Mouse (Mus musculus) cerebellum, adult 2 months (tissue): Measurements from ENCODE around the gene Pear1. TPM values are rescaled to one million over a fixed set of nuclear protein-coding genes. Genes with fewer than 3 reads are reported as not detected.

ENCODE experiments used
- DNase-seq, 2 experiments: peaks; one replicate each; pipeline ENCODE4 v3.0.0; 2021
- H3K27ac ChIP-seq: fragments of 200-500 bp; 2 replicates; pipeline ENCODE4 v1.5.1; 2012; ENCODE audit warnings: low read length, control low read depth, inconsistent platforms; ENCODE audit not compliant: insufficient read depth
- H3K27me3 ChIP-seq: fragments of 200-500 bp; 2 replicates; pipeline ENCODE4 v1.6.1; 2012; ENCODE audit warnings: inconsistent platforms, mild to moderate bottlenecking, low read length, moderate library complexity; ENCODE audit not compliant: control insufficient read depth, insufficient read depth
- H3K4me1 ChIP-seq: fragments of 200-500 bp; 2 replicates; pipeline ENCODE4 v1.6.1; 2011; ENCODE audit warnings: low read length; ENCODE audit not compliant: control insufficient read depth, insufficient read depth
- H3K4me3 ChIP-seq: fragments of 200-500 bp; replicated peaks from 2 replicates; pipeline ENCODE3; 2011; ENCODE audit warnings: mild to moderate bottlenecking, low read depth, low read length, control low read depth; ENCODE audit not compliant: insufficient read depth
- CTCF ChIP-seq: fragments of 200-500 bp; IDR thresholded peaks from 2 replicates; pipeline ENCODE4 v1.5.1; 2011; ENCODE audit warnings: low read depth, mild to moderate bottlenecking, control low read depth, low read length, moderate library complexity, borderline replicate concordance; ENCODE audit not compliant: insufficient read depth
- POLR2A ChIP-seq: fragments of 200-500 bp; IDR thresholded peaks from 2 replicates; pipeline ENCODE4 v1.6.1; 2011; ENCODE audit warnings: low read length, control low read depth, borderline replicate concordance; ENCODE audit not compliant: insufficient read depth
- WGBS: fragments of 180-500 bp; shearing (Covaris S2); methylation state at CpG from one replicate; pipeline ENCODE4 v1.1.7; 2018; 5-methylcytosine and 5-hydroxymethylcytosine counted together
- polyA plus RNA-seq: library from polyadenylated mRNA; depleted of rRNA; stranded (reverse); fragments of >200 nt; gene quantifications from 2 replicates; pipeline ENCODE4 v1.2.3, GENCODE M21; 2012; rRNA removed

Gene Pear1
- polyA plus RNA-seq, 1 experiment: 8.5 TPM

DNA sequence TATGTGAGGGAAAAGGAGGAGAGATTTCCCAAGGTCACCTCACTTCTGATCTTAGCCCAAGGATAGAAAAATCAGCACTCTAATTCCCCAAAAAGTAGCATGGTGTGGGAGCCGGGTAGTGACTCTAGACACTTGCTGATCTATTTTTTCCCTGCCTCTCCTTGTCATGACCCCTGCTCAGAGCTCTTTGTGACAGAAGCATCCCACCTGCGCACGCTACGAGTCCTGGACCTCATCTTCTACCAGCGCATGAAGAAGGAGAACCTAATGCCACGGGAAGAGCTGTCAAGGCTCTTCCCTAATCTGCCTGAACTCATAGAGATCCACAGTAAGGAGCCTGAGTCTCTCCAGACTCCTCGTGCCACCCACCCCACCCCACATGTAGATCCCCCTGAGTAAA lies 97.9 kb downstream of the Pear1 start:
- 96% methylated on average over 7 of the region's 7 CpGs for WGBS
- Histone ChIP-seq H3K4me3 (no peak overlapping the region), H3K4me1 (no peaks in the 10 kb centered on the region), H3K27ac (no peak overlapping the region), H3K27me3 (no peaks in the 10 kb centered on the region)
- DNase-seq: no peak
- TF ChIP-seq POLR2A (no peak), CTCF (no peak)

DNA sequence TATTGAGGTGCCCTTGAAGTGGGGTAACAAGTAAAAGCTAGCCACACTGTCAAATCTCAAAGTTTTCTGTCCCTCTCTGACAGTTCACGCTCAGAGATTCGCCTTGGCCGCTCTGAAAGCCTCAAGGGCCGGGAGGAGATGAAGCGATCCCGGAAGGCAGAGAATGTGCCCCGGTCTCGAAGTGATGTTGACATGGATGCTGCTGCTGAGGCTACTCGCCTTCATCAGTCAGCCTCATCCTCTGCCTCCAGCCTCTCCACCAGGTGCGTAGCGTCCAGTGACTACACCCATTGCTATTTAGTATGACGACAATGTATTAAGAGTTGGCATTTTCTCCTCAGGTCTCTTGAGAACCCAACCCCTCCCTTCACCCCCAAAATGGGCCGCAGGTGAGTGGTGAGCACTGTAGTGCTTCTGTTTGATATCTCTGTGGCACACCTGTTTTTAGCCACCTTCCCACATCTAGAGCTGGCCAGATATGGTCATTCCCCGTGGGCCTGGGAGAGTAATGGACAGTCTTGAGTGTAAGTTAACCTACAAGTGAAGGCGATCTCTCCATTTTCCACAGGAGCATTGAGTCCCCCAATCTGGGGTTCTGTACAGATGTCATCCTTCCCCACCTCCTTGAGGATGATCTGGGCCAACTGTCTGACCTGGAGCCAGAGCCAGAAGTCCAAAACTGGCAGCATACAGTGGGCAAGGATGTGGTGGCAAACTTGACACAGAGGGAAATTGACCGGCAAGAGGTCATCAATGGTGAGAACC lies 98.5 kb downstream of the Pear1 start:
- Histone ChIP-seq H3K4me1 (no peaks in the 10 kb centered on the region), H3K27me3 (no peaks in the 10 kb centered on the region), H3K4me3 (no peak overlapping the region), H3K27ac (no peak overlapping the region)
- no peak for TF ChIP-seq CTCF
- TF ChIP-seq POLR2A: no peak
- WGBS: 96% methylated on average over 16 of the region's 16 CpGs
- DNase-seq: no peak

DNA sequence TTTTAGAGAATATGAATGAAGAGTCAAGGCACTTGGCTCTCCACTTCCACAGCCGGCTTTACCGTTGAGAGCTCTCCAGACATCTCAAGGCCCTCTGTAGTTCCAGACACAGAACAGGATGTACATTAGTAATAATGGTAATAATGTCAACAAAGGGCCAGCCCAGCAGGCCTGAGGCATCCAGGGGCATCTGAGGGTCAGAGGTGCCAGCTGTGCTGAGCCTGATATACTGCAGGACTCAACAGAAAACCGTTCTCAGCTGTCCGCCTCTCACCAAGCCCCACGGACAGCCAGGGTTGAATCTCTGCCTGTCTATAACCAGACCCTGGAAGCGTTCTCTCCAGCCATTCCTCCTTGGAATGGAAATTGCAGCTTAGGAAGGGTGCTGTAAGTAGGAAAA lies 99.5 kb downstream of the Pear1 start:
- H3K27ac ChIP-seq: no peak overlapping the region
- H3K4me1 ChIP-seq: no peaks in the 10 kb centered on the region
- no peak overlapping the region for H3K4me3 ChIP-seq
- no peaks in the 10 kb centered on the region for H3K27me3 ChIP-seq
- DNase-seq: no peak
- 92% methylated on average over 6 of the region's 6 CpGs for WGBS
- no peak for TF ChIP-seq POLR2A
- TF ChIP-seq CTCF: no peak

DNA sequence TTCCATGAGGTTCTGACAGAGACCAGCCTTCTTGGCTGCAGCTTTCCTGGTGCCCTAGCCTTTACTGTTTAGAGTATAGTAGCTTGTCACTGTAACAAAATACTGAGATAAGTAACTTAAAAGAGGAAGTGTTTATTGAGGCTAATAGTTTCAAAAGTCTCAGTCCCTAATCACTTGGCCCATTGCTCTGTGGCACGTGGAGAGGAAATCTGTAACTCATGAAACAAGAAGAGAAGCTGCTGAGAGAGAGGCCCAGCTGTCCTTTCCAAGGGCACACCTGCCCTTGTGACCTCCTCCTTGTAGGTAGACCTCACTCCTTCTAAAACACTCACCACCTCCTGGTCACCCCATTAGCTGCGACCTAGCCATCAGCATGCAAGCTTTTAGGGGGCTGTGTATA lies 105.6 kb downstream of the Pear1 start:
- no peak for DNase-seq
- H3K27me3 ChIP-seq: no peaks in the 10 kb centered on the region
- H3K4me1 ChIP-seq: no peaks in the 10 kb centered on the region
- H3K27ac ChIP-seq: no peak overlapping the region
- TF ChIP-seq CTCF (no peak), POLR2A (no peak)
- WGBS: 88% methylated on average over 2 of the region's 2 CpGs
- no peak overlapping the region for H3K4me3 ChIP-seq

Other genes with a start within 250 kb of the Pear1 start
- 52.2 and 53.2 TPM in 2 replicates for gene Arhgef11, start 206.7 kb downstream of the Pear1 start, polyA plus RNA-seq
- gene Lrrc71, start 75.7 kb downstream of the Pear1 start, polyA plus RNA-seq: 0.47 and 0.70 TPM in 2 replicates
- gene Ntrk1, start 29.1 kb downstream of the Pear1 start, polyA plus RNA-seq: 2.5 and 2.8 TPM in 2 replicates
- 1.3 and 1.4 TPM in 2 replicates for gene Insrr, start 27.4 kb downstream of the Pear1 start, polyA plus RNA-seq
- 0.05 TPM in 2 replicates for gene Sh2d2a, start 22.4 kb upstream of the Pear1 start, polyA plus RNA-seq
- gene Prcc, start 61.3 kb upstream of the Pear1 start, polyA plus RNA-seq: 47.6 and 48.8 TPM in 2 replicates
- gene Hdgf, start 82.0 kb upstream of the Pear1 start, polyA plus RNA-seq: 180 and 194 TPM in 2 replicates
- 83.9 and 84.9 TPM in 2 replicates for gene Mrpl24, start 95.2 kb upstream of the Pear1 start, polyA plus RNA-seq
- gene Isg20l2, start 106.0 kb upstream of the Pear1 start, polyA plus RNA-seq: 15.2 and 15.9 TPM in 2 replicates
- 46.8 and 49.5 TPM in 2 replicates for gene Rrnad1, start 106.4 kb upstream of the Pear1 start, polyA plus RNA-seq
- gene Crabp2, start 124.4 kb upstream of the Pear1 start, polyA plus RNA-seq: 3.5 and 5.0 TPM in 2 replicates
- gene Nes, start 146.8 kb upstream of the Pear1 start, polyA plus RNA-seq: 2.7 and 3.4 TPM in 2 replicates
- gene Bcan, start 175.9 kb upstream of the Pear1 start, polyA plus RNA-seq: 357 and 400 TPM in 2 replicates
- gene Hapln2, start 203.3 kb upstream of the Pear1 start, polyA plus RNA-seq: 103 and 112 TPM in 2 replicates
- 11.4 and 14.4 TPM in 2 replicates for gene Gpatch4, start 218.8 kb upstream of the Pear1 start, polyA plus RNA-seq
- 118 and 120 TPM in 2 replicates for gene Naxe, start 234.2 kb upstream of the Pear1 start, polyA plus RNA-seq